Mouse (Mus musculus): ENCODE results near the gene Ndufb5. TPM values are rescaled to one million over a fixed set of nuclear protein-coding genes. Genes with fewer than 3 reads are reported as not detected.

The Ndufb5 gene
- 0.60 and 1.5 TPM in 2 replicates for polyA plus RNA-seq (2012)

DNA sequence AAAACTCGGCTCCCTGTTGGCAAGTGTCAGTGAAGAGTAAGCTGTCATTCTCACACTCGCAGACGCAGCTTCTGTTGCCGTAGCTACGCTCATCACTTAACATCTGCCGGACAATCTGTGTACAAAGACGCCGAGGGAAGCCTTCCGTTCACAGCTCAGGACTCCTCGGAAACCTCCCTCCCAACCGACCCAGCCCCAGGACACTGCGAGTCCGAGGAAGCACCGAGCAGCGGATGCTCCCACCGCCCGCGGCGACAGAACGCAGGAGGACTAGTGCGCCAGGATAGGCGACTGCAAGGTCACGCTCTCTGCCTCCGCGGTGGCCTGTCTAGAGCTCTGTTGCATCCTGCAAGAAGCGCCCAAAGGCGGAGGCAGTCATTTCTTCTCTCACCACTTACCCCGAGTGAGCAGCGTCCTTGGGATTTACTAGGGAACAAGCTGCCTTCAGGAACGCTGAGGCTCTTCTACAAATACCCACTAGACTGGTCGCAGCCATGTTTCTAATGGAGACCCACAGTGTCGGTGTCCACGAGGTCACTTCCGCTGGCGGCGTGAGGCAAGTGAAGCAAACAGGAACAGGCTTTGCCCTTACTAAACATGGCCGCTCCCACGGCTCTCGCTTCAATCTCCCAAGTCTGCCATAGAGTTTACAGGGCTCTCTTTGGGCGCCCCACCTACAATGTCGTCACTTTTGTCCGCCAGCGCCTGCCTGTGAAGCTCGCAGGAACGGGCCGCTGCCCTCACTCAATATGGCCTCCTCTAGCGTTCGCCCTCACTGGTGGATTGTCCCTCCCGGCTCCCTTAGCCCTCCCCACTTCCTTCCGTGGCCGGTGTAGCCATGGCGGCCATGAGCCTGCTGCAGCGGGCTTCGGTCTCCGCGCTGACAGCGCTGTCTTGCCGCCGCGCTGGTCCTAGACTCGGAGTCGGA, at the start of gene Ndufb5:
Gene Ndufb5, plus strand, starts transcription at position 747 of the 928 bp plus-strand sequence.
- peaks cover 35% of the 10 kb centered on the region for H3K4me1 ChIP-seq (ENCODE audit: control insufficient read depth)
- no peaks in the 10 kb centered on the region; the same call in 1 of the 2 replicates for H3K9me3 ChIP-seq (ENCODE audit: control insufficient read depth, low read length)
- H3K36me3 ChIP-seq (ENCODE audit: control insufficient read depth): peaks cover 23% of the 10 kb centered on the region
- no peak for TF ChIP-seq GATA1 (IDR thresholded peaks at IDR 0.05; ENCODE audit: low read length)
- TF ChIP-seq TAL1 (IDR thresholded peaks at IDR 0.05; ENCODE audit: low read length): no peak
- peak within 1 kb of the TSS; percentile 92 for H3K4me3 ChIP-seq (replicated peaks)
- H3K27me3 ChIP-seq (ENCODE audit: control insufficient read depth): no peaks in the 10 kb centered on the region

DNA sequence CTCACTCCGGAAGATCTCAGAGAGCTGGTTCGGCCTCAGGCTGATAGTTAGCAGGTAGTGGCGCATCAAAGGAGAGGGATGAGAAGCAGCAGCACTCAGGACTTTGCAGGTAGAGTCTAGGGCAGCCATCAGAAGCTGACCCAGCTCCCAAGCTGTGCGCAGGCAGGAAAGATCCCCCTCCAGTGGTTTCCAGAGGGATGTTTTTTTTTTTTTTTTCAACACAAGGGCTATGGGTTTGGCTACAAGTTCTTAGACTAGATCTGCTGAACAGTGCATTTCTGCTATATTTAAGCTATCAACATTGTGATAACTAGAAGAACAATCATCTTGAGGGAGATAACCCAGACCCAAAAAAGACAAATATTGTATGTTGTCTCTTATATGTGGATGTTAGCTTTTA, 49.6 kb upstream of the Ndufb5 start:
- Histone ChIP-seq H3K4me1 (ENCODE audit: control insufficient read depth) (peaks cover 63% of the 10 kb centered on the region), H3K4me3 (replicated peaks) (no peak overlapping the region), H3K27me3 (ENCODE audit: control insufficient read depth) (no peaks in the 10 kb centered on the region), H3K36me3 (ENCODE audit: control insufficient read depth) (no peaks in the 10 kb centered on the region), H3K9me3 (ENCODE audit: control insufficient read depth, low read length) (no peaks in the 10 kb centered on the region)
- TF ChIP-seq TAL1 (IDR thresholded peaks at IDR 0.05; ENCODE audit: low read length) (no peak), GATA1 (IDR thresholded peaks at IDR 0.05; ENCODE audit: low read length) (no peak)

DNA sequence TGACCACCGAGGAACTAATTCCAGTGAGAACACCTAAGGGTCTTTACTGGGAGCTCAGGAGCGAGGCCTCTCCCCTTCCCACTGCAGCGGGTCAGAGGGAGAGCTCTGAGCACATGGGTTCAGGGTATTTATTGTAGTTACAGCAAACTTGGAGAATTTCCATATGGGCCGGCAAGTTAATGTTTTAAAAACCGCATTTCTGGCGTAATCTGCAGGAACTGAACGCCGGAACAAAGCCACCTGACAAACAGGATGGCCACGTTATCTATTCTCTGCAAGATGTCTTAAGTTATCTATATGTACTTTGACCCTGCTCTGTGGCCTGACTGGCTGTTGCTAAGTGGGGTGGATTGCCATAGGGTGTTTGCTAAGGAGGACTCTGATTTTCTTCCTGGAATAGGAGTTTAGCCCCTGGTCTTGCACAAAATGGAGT, 47.2 kb upstream of the Ndufb5 start:
- 0 out of 2 replicates have a peak, but pooled peaks have one; percentile 10 for TF ChIP-seq GATA1 (IDR thresholded peaks at IDR 0.05; ENCODE audit: low read length)
- TF ChIP-seq TAL1 (IDR thresholded peaks at IDR 0.05; ENCODE audit: low read length): no peak

DNA sequence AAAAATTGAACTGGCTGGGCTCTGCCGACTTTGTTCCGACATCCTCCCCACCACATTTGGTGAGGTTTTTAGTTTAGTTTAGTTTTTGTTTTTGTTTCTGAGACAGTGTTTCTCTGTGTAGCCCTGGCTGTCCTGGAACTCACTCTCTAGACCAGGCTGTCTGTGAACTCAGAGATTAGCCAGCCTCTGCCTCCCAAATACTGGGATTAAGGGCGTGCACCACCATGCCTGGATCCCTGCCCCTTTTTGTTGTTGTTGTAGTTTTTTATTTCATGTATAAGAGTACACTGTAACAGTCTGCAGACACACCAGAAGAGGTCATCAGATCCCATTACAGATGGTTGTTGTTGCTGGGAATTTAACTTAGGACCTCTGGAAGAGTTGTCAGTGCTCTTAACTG, 46.8 kb upstream of the Ndufb5 start:
- H3K36me3 ChIP-seq (ENCODE audit: control insufficient read depth): no peaks in the 10 kb centered on the region
- no peak overlapping the region for H3K4me3 ChIP-seq (replicated peaks)
- peaks cover 76% of the 10 kb centered on the region for H3K4me1 ChIP-seq (ENCODE audit: control insufficient read depth)
- TF ChIP-seq GATA1 (IDR thresholded peaks at IDR 0.05; ENCODE audit: low read length) (no peak), TAL1 (IDR thresholded peaks at IDR 0.05; ENCODE audit: low read length) (no peak)
- no peaks in the 10 kb centered on the region for H3K27me3 ChIP-seq (ENCODE audit: control insufficient read depth)
- no peaks in the 10 kb centered on the region for H3K9me3 ChIP-seq (ENCODE audit: control insufficient read depth, low read length)

More for the DNA sequence above, 47.2 kb upstream of the Ndufb5 start:
- Histone ChIP-seq H3K36me3 (ENCODE audit: control insufficient read depth) (no peaks in the 10 kb centered on the region), H3K9me3 (ENCODE audit: control insufficient read depth, low read length) (no peaks in the 10 kb centered on the region), H3K27me3 (ENCODE audit: control insufficient read depth) (no peaks in the 10 kb centered on the region), H3K4me1 (ENCODE audit: control insufficient read depth) (peaks cover 72% of the 10 kb centered on the region), H3K4me3 (replicated peaks) (no peak overlapping the region)

DNA sequence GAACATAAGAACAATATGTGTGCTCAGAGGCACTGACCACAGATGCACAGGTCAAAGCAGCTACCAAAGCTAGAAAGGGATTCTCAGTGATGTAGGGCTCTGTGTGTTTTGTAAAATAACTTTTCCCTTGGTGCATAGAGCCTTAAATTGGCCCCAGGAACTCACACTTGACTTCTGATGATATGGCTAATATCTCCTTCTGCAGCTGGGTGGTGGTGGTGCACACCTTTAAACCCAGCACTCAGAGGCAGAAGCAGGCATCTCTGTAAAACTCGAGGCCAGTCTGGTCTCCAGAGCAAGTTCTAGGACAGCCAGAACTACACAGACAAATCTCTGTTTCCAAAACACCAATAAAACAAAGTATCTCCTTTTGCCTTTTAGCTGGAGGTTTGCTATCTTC, 45.9 kb upstream of the Ndufb5 start:
- TF ChIP-seq GATA1 (IDR thresholded peaks at IDR 0.05; ENCODE audit: low read length) (no peak), TAL1 (IDR thresholded peaks at IDR 0.05; ENCODE audit: low read length) (peak; percentile 62)
- Histone ChIP-seq H3K4me1 (ENCODE audit: control insufficient read depth) (peaks cover 82% of the 10 kb centered on the region), H3K36me3 (ENCODE audit: control insufficient read depth) (no peaks in the 10 kb centered on the region), H3K9me3 (ENCODE audit: control insufficient read depth, low read length) (no peaks in the 10 kb centered on the region), H3K27me3 (ENCODE audit: control insufficient read depth) (no peaks in the 10 kb centered on the region), H3K4me3 (replicated peaks) (peak overlapping the region; percentile 44)

DNA sequence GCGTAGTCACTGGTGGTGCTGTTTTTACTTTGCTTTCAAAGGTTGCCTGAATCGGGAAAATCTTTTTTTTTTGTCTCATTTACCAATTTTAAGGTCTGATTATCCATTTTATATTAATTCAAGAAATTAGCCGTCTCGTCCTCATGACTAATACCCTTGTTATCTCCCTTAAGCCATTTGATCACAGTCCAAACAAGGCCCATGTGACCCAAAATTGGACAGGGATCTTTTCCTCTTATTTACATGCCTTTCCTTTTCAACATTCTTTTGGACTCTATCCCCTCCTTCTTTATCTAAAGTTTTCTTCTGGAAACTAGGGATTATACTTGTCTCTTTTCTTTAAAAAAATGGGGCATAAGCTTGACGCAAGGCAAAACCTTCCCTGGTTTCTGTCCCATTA, 44.9 kb upstream of the Ndufb5 start:
- Histone ChIP-seq H3K4me1 (ENCODE audit: control insufficient read depth) (peaks cover 82% of the 10 kb centered on the region), H3K36me3 (ENCODE audit: control insufficient read depth) (no peaks in the 10 kb centered on the region), H3K27me3 (ENCODE audit: control insufficient read depth) (no peaks in the 10 kb centered on the region), H3K9me3 (ENCODE audit: control insufficient read depth, low read length) (no peaks in the 10 kb centered on the region), H3K4me3 (replicated peaks) (no peak overlapping the region)
- TF ChIP-seq GATA1 (IDR thresholded peaks at IDR 0.05; ENCODE audit: low read length) (no peak), TAL1 (IDR thresholded peaks at IDR 0.05; ENCODE audit: low read length) (no peak)

DNA sequence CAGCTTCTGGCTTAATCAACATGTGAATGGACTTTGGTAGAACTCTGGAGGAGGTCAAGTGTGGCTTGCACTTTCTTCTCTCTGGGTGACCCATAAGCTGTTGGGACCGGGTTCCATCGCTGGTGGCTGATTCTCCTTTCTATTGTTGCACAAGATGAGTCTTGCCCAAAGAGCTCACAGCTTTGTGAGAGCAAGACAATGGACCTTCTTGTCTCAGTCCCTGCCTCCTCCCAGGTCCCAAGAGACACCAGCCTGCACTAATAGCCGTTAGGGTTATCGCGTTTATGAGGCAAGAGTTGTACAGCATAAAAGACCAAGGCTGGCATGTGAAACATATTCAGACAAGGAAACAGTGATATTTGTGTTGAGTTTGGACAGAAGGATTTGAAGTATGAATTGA, 42.6 kb upstream of the Ndufb5 start:
- Histone ChIP-seq H3K9me3 (ENCODE audit: control insufficient read depth, low read length) (no peaks in the 10 kb centered on the region), H3K27me3 (ENCODE audit: control insufficient read depth) (no peaks in the 10 kb centered on the region), H3K4me1 (ENCODE audit: control insufficient read depth) (peaks cover 73% of the 10 kb centered on the region), H3K4me3 (replicated peaks) (no peak overlapping the region), H3K36me3 (ENCODE audit: control insufficient read depth) (no peaks in the 10 kb centered on the region)
- no peak for TF ChIP-seq GATA1 (IDR thresholded peaks at IDR 0.05; ENCODE audit: low read length)
- TF ChIP-seq TAL1 (IDR thresholded peaks at IDR 0.05; ENCODE audit: low read length): no peak

DNA sequence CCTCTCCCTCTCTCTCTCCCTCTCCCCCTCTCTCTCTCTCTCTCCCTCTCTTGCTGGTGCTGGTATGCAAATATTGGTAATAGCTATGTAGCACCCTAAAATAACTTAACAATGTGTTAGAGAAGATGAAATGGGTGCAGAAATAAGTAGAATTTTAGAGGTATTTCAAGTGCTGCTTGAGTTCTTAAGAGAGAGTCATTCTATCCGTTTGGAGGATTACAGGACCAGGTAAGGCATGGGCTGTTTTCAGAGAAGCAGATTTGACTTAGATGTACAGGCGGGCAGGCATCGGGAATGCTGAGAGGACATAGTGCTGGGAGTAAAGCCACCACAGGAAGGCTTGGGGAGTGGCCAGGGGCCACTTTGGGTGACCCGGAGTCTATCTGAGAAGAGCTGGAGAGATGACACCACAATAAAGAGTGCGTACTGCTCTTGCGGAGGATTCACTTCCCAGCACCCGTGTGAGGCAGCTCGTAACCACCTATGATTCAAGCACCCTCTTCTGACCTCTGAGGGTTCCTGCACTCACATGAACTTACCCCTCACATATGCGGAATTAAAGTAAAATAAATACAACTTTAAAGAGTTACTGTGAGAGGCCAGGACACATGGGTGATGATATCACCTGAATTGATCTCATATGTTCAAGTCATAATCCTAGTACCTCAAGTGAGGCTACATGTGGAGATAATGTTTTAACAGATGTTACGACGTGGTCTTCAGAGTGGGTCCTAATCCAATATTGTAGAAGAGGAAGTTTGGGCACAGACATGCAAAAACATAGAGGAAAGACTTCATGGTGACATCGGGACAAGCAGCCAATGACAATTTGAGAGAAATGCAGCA, 41.8 kb upstream of the Ndufb5 start:
- Histone ChIP-seq H3K27me3 (ENCODE audit: control insufficient read depth) (no peaks in the 10 kb centered on the region), H3K4me3 (replicated peaks) (peak overlapping the region; percentile 49), H3K9me3 (ENCODE audit: control insufficient read depth, low read length) (no peaks in the 10 kb centered on the region), H3K4me1 (ENCODE audit: control insufficient read depth) (peaks cover 65% of the 10 kb centered on the region), H3K36me3 (ENCODE audit: control insufficient read depth) (no peaks in the 10 kb centered on the region)
- TF ChIP-seq TAL1 (IDR thresholded peaks at IDR 0.05; ENCODE audit: low read length): no peak
- no peak for TF ChIP-seq GATA1 (IDR thresholded peaks at IDR 0.05; ENCODE audit: low read length)

DNA sequence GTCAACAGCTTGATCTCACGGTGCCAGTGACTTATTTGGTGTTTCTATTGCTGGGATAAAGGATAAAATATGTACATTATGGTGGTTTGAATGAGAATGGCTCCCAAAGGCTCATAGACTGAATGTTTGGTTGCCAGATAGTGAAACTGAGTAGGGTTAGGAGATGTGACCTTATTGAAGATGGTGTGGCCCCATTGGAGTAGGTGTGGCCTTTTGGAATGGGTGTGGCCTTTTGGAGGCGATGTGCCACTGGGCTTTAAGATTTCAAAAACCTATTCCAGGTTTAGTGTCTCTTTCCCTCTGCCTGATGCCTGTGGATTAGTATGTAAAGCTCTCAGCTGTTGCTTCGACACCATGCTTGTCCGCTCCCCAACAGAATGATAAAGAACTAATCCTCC, 41.2 kb upstream of the Ndufb5 start:
- Histone ChIP-seq H3K27me3 (ENCODE audit: control insufficient read depth) (no peaks in the 10 kb centered on the region), H3K9me3 (ENCODE audit: control insufficient read depth, low read length) (no peaks in the 10 kb centered on the region), H3K4me1 (ENCODE audit: control insufficient read depth) (peaks cover 59% of the 10 kb centered on the region), H3K36me3 (ENCODE audit: control insufficient read depth) (no peaks in the 10 kb centered on the region), H3K4me3 (replicated peaks) (peak overlapping the region; percentile 49)
- TF ChIP-seq GATA1 (IDR thresholded peaks at IDR 0.05; ENCODE audit: low read length) (no peak), TAL1 (IDR thresholded peaks at IDR 0.05; ENCODE audit: low read length) (no peak)

All from erythroblast, embryonic 14.5 days (primary cell).